Mouse (Mus musculus) heart, postnatal 4 days (tissue): Measurements from ENCODE around the gene Tfdp1. TPM values are rescaled to one million over a fixed set of nuclear protein-coding genes. Genes with fewer than 3 reads are reported as not detected.

Experiments used
- DNase-seq: peaks from one replicate; pipeline ENCODE4 v3.0.0; 2021
- total RNA-seq, 2 experiments: library from RNA; stranded (reverse); gene quantifications; 2 replicates each; pipeline ENCODE4 v1.2.3; 2021

Tfdp1 gene
- total RNA-seq, 2 experiments from 2014 or later = 74.4 to 82.5 TPM

- no peak for DNase-seq
These were observed 14.7 kb downstream of the Tfdp1 start for GRCm38 (mm10) chr8:13353155-13353833.

GRCm38 (mm10) chr8:13353883-13354282 lies 15.3 kb downstream of the Tfdp1 start:
- no peak for DNase-seq

GRCm38 (mm10) chr8:13356221-13356620 lies 17.7 kb downstream of the Tfdp1 start:
- no peak for DNase-seq

GRCm38 (mm10) chr8:13356681-13357080 lies 18.1 kb downstream of the Tfdp1 start:
- no peak for DNase-seq

DNA sequence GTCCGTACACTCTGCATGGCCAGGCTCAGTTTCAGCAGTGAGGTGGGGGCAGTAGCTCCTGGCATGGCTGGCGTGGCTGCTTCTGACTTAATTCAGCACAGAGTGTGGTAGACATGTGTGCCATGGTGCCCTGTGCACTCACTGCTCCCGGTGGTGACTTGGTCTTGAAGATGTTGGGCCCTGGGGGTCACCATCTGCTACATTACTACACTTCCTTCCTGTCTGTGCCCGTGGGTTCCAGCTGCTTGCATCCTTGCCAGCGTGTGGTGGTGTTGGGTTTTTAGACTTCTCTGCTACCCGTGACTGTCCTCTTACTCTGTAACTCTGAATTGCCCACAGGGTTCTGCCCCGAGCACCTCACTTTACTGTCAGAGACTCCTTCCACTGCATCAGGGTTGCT lies 21.7 kb downstream of the Tfdp1 start:
- DNase-seq = no peak

DNA sequence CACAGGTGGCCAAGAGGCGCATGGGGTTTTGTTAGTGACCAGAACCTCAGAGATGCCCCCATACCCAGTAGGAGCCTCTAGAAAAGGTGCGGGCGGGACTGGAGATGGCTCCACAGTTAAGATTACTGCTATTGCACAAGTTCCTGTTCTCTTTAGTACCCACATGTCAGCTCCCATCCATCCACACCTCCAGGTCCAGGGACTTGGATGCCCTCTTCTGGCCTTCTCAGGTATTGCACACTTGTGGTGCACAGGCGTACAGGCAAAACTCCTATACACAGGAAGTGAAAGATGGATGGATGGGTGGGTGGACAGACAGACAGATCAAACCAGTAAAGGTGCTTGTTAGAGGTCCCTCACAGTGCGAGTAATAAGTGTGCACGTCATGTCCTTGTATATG lies 23.3 kb downstream of the Tfdp1 start:
- no peak for DNase-seq

DNA sequence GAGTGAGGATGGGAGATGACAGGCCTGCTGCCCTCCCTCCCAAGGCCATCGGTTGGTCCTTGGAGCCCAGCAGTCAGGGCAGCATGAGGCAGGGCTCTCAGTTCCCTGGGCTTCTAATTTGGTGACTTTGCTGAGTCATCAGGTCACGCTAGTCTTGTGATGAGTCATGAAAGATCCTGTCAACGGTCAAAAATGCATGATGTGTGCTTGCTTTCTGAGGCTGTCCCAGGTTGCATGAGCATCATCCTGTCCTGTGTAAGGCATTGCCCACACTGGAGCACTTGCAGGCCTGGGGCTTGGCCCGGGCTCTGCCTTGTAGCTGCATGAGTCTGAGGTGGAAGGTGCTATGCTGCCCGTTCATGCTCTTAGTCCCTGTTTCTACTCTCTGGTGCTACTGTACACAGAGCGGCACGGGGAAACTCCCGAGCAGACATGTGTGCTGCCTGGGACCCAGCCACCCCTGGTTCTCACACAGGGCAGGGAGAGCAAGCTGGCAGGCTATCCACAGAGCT lies 34.7 kb downstream of the Tfdp1 start:
- no peak for DNase-seq

- DNase-seq = no peak
These were observed 43.1 kb downstream of the Tfdp1 start for GRCm38 (mm10) chr8:13381630-13382029.

DNA sequence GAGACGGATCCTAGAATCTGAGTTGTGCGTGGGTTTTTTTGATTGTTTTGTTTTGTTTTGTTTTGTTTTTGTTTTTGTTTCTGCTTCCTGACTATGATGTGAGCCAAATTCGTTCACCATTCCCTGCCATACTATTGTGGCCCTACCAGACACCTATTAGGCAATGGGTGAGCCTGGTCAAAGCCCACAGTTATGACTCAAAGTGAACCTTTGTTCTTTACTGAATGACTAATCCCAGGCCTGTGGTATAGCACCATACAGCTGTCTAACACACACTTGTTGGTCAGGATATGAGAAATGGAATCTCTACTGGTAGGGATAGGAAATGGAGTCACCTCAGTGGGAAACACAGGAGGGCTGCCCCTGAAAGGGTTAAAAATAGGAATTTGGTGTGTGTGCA lies 44.0 kb downstream of the Tfdp1 start:
- DNase-seq = no peak

DNA sequence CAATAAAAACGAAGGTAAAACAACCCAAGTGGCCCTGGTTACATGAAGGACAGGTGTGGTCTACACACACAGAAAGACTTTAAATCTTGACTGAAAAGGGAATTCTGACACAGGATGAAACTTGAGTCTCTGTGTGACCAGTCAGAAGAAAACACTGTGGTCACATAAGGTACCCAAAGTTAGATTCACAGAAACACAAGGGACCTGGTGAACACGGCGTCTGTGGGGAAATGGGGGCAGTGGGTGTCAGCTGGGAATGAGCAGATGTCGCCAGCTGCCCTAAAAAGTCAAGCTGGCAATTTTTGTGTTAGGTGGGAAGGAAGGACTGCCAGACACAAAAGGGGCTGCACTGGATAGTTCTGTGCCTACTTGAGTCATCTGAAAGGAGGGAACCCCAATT lies 44.4 kb downstream of the Tfdp1 start:
- no peak for DNase-seq

DNA sequence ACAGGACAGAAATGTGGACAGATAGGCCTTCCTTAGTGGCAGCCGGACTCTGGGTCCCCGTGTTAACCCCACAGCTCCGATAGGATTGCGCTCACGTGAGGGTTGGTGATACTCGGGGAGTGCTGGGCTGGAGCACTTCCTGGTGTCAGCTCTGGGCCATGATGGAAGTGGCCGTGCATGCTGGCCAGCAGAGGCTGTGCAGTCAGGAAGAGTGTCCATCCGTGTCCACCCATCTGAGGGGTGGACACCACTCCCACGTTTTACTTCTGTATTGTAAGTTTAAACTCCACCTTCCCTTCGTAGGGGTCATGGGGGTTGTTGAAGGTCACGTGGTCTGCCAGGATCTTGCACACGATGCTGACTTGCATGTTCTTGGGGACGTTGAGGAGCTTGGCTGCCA lies 47.8 kb downstream of the Tfdp1 start:
- no peak for DNase-seq

DNA sequence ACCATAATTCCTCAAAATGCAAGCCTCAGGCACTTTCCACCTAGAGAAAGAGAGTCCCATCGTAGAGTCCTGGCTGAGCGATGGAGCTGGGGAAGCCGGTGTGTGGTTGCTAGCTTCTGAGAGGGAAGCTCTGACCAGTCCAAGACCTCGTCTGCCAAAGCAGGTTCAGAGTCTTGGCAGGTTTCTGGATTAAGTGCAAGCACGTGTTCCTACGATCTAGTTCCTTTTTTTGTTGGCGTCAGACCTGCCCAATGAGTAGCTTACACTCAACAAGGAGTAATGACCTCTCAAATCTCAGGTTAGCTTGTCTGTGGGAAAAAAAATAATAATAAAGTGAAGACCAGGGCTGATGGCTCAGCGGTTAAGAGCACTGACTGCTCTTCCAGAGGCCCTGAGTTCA lies 49.2 kb downstream of the Tfdp1 start:
- DNase-seq = no peak

DNA sequence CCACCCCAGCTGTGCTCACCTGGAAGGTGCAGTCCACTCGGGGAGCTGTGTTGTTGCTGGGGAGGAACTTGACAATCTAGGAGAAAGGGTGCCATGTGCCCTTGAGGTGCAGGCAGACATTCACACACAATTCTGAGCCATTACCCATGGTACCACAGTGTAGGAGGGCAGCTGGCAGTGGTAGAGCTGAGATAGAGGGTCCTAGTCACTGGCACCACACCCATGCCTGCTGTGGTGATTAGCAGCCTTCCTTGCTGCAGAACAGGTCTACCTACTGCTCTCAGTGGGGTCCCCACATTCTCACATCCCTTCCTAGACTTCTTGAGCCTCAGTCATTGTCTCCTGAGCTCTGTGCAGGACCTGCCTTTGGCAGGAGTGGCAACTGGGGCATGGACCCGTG lies 50.2 kb downstream of the Tfdp1 start:
- no peak for DNase-seq

- no peak for DNase-seq
These were observed 55.3 kb downstream of the Tfdp1 start for GRCm38 (mm10) chr8:13393869-13394268.

- no peak for DNase-seq
These were observed 58.2 kb downstream of the Tfdp1 start, which contains the start of gene Atp4b for GRCm38 (mm10) chr8:13396725-13397124. Gene Atp4b, minus strand, starts transcription at chr8:13396825.

DNA sequence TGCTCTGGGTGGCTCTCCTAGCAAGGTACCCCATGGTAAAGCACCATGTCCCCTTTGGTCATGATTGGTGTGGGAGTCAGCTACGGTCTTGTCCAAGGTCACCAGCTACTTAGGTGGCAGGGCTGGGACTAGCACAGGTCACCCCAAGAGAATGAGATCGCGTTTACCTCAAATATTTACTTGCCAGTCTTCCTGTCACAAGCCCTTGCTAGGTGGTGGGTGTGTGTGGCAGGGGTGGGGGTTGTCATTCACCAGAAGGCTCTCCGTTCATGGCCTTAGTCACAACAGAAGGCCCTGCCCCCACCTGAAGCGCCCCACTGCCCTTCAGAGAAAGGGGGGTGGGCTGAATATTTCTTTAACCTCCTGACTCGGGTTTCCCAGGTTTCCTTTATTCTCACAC lies 65.0 kb downstream of the Tfdp1 start:
- DNase-seq = no peak

DNA sequence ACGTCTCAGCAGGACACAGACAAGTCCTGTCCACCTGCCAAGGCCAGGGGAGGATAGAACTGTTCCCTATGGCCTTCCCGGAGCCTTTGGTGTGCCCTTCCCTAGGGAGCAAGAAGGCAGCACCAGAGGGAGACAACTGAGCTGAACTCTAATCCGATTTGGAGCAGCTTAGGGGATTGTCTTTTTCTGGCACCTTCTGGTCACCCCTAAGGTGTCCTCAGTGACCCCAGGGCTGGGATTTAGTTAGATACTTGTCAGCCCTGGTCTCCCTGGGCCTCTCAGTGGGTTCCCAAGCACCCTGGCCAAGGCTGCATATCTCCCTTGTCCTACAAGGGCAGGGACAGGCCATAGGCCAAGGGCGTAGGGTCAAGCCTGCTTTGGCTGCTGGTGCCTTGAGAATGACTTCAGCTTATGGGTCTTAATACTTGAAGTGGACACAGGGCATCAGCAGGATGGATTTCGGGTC lies 66.1 kb downstream of the Tfdp1 start, which contains the start of gene Grk1:
Gene Grk1 (plus strand): TSS at position 416 of the 466 bp plus-strand sequence.
- DNase-seq = no peak

DNA sequence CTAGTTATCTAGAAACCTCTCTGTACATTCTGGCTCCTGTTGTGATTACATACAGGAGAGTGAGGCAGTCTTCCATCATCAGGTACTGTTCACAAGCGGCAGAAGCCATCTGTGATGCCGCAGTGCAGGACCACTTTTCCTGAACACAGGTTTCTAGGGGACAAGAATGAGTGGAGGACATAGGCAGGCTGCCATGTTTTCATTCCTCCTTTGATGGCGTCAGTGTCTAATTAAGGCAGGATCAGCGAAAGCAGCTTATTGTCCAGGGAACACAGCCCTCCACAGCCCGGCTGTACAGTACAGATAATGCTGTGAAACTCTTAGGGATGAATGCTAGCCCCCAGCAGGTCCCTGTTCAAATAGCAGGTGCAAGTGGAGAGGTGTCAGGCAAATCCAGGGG lies 67.5 kb downstream of the Tfdp1 start:
- no peak for DNase-seq

DNA sequence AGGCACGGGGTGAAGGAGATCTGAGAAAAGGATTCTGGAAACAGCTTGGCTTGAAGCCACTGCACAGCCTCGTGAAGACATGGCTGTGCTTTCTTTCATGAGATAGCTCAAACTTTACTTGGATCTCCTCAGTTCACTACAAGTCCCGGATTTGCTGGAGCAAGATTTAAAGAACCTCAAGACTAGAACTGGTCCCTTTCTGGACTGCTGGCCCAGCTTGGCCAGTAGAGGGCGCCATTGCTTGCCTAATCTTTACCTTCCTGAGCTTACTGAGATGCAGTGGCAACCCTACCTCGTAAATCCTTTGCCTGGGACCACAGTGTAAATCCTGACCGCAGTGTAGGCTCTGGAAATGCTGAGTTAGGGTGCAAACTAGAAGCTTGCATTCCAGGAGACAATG lies 73.0 kb downstream of the Tfdp1 start:
- peak; percentile 78 for DNase-seq

- DNase-seq = peak; percentile 73
These were observed 74.5 kb downstream of the Tfdp1 start for GRCm38 (mm10) chr8:13412891-13413558.

- DNase-seq = peak; percentile 30
These were observed 75.4 kb downstream of the Tfdp1 start for GRCm38 (mm10) chr8:13413823-13414390.

DNA sequence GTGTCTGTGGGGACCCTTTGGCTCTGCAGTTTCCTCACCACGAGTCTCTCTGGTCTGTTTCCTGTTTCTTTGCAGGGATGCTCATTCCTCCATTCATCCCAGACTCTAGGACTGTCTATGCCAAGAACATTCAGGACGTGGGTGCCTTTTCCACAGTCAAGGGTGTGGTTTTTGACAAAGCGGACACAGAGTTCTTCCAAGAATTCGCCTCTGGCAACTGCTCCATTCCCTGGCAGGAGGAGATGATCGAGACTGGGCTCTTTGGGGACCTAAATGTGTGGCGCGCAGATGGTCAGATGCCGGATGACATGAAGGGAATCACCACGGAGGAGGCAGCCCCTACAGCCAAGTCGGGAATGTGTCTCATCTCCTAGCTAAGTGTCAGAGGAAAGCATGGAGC lies 77.3 kb downstream of the Tfdp1 start:
- no peak for DNase-seq

- DNase-seq = no peak
These were observed 80.6 kb downstream of the Tfdp1 start for GRCm38 (mm10) chr8:13419111-13419639.
